Mouse (Mus musculus) heart, postnatal 36 days (tissue): ENCODE data around the gene Hoxd12. TPM values are rescaled to one million over a fixed set of nuclear protein-coding genes. Genes with fewer than 3 reads are reported as not detected.
A peak's percentile ranks its signal among the peaks of the same experiment; 100 is the strongest.

Experiments
- DNase-seq, 2 experiments: peaks; one replicate each; pipeline ENCODE4 v3.0.0; 2021 to 2022
- intact Hi-C: fragments of 180-260 bp; cut with DNase I; formaldehyde crosslinking; loops from one replicate; pipeline ENCODE4 v1.15.1; 2025
- total RNA-seq, 2 experiments: library from RNA; stranded (reverse); gene quantifications; 2 replicates each; pipeline ENCODE4 v1.2.3; 2021

The Hoxd12 gene
- not detected for total RNA-seq

GRCm38 (mm10) chr2:74674881-74675665, at the start of gene Hoxd12:
Hoxd12 (plus strand) TSS chr2:74675013.
- no peak for DNase-seq
- intact Hi-C loops, result loop anchor here (5.0 kb wide), 2 partner anchors 608 to 1093 kb away; partner anchors contain the start of gene Chrna1

GRCm38 (mm10) chr2:74635412-74635811, 39.4 kb upstream of the Hoxd12 start:
- intact Hi-C loops, result no loop called here

DNA sequence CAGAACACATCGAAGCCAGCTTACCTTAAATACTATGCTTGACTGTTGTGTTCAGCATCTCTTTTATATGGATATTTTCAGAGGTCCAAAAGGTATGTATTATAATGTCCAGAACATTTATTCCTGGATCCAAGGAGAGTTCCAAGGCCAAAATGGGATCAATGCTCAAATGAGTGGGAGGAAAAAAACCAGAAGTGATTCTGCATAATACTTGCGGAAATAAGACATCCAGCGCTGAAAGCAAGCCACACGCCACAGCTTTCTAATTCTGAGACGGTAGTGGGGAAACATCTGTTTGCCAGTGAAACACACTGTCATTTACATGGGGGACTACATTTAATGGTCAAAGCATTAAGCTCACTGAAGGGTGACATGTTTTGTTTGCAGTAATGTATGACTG, 32.4 kb upstream of the Hoxd12 start:
- DNase-seq, result no peak
- intact Hi-C loops, result no loop called here

More at GRCm38 (mm10) chr2:74635412-74635811, 39.4 kb upstream of the Hoxd12 start:
- DNase-seq, result no peak

DNA sequence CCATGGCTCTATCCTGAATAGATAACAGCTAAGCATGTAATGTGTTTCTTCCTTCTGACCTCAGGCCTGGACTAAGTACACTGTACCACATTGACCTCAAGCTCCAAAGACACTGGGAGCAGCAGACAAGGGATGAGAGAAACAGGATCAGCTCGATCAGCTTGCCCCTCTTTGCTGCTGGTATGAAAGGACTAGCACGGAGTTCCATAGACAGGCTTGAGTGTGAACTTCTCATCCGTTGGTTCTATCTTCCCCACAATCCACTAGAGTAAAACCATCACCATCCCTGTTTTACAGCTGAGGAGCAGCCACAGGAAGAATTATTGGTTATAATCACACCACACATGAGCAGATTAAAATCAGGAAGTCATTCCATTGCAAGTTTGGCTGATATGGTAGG, 29.2 kb upstream of the Hoxd12 start:
- DNase-seq, result no peak
- intact Hi-C loops, result no loop called here

GRCm38 (mm10) chr2:74647082-74647864, 27.5 kb upstream of the Hoxd12 start:
- no peak for DNase-seq
- intact Hi-C loops, result no loop called here

DNA sequence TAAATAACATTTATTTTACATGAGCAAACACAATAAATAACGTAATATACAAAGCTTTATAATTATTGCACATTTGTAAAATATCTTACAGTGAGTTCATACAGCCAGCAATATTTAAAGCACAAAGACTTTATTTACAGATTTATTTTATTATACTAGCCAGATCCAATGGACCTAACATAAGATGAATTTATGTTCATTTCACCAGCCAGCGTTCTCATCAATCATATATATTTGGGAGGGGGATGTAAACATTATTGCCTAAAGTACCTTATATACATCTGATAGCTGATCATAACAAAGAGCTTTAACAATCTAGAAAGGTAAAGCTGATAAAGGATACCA, 21.8 kb upstream of the Hoxd12 start:
- DNase-seq, result no peak
- intact Hi-C loops, result loop anchor here (5.0 kb wide), 1 partner anchor 84 kb away; no protein-coding TSS in a partner anchor

GRCm38 (mm10) chr2:74653781-74654535, 20.9 kb upstream of the Hoxd12 start:
- DNase-seq, result no peak
- intact Hi-C loops, result loop anchor here (5.0 kb wide), 1 partner anchor 83 kb away; no protein-coding TSS in a partner anchor

DNA sequence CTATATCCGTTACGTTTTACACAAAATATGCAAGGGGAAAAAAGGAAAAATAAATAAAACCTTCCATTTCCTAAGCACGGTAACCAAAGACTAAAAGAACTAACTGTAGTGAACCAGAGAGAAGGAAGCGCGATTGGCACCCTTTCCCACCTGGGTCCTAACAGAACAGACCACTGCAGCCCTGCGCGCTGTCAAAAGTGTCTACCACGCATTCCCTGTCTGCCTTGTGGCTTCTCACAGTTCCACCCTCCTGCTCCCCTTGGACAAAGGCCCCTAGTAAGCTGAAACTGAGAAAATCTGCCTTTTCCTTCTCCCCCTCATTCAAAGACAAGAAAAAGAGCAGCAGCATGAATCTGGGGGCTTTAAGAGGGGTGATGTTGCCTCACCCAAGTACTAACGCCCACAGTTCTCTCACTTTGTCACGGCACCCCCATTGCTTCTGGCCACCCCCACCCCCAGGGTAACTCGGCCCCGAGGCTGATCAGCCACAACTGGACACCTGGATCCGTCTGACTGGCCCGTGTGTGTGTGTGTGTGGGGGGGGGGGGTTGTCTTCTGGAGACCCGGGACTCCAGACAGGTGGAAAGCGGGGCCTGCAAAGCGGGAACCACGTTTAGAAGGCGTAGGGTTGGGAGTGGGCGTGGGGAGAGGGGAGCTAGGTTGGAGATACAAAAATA, 19.9 kb upstream of the Hoxd12 start:
- DNase-seq, result no peak
- intact Hi-C loops, result loop anchor here (5.0 kb wide), 1 partner anchor 82 kb away; no protein-coding TSS in a partner anchor

DNA sequence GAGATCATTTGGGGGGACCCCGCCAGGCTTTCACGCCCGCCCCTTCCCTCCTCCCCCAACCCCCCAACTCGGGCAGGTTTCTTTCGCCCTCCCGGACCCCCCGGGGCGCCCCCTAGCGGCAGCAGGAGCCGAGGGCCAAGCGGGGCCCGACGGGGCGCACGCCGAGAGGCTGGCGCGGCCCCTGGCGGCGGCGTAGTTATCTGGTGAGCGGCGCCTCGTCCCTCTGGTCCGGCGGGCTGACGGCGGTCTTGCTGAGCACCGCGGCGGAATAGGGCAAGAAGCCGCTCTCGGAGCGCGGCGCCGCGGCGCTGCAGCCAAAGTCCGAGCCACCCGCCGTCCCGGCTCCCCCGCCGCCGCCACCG, 19.4 kb upstream of the Hoxd12 start:
- no peak for DNase-seq
- intact Hi-C loops, result no loop called here

DNA sequence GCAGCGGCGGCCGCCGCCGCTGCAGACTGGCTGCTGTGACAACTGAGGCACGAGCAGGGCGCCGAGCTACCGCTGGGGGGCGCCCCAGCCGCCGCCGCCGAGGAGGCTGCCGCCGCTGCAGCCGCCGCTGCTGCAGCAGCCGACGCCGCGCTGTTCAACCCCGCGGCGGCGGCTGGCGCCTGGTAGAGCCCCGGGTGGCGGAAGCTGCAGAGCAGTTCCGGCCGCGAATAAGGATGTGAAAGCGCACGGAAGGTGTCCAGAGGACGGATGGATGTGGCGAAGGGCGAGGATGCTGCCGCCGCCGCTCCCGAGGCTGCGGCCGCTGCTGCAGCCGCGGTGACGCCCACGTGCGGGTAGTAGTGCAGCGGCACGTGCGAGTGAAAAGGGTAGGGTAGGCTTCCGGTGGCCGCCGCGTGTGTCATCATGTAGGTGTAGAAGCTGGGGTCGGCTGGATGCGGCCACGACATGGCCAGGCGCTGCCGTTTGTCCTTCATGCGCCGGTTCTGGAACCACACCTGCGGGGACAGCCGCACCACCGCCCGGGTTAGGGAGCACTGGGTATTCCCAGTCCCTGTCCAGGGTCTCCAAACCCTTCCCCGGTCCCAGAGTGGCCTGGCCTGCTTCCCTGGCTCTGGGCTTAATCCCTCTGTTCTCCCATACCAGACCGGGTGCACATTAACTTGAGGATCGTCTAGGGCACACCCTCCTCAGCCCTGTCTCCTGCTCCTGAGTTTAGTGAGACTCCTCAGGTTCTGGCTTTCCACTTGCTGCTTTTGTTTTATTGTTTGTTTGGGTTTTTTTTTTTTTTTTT, 18.8 kb upstream of the Hoxd12 start:
- DNase-seq, result no peak
- intact Hi-C loops, result no loop called here

DNA sequence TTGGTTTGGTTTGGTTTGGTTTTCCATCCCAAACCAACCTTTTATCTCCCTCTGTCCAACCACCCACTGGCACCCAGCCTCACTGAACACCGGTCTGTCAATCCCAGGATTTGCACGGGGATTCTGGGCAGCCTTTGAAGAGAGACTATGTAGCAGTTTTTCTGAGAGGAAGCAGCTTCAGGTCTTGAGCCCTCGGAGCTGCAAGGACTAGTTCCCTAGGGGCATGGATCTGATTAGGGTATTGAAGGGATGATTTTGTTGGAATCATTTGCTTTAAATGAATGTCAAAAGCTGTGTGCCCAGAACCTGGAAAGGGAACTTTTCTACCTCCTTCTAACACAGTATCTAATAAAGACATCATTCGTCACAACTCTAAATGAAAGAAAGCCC, 18.2 kb upstream of the Hoxd12 start:
- intact Hi-C loops, result no loop called here

GRCm38 (mm10) chr2:74657251-74658023, 17.4 kb upstream of the Hoxd12 start:
- intact Hi-C loops, result no loop called here
- DNase-seq, result peak in 1 of 2 experiments; percentile 46

More for the DNA sequence above, 18.2 kb upstream of the Hoxd12 start:
- no peak for DNase-seq

GRCm38 (mm10) chr2:74658024-74658666, 16.7 kb upstream of the Hoxd12 start:
- intact Hi-C loops, result no loop called here

DNA sequence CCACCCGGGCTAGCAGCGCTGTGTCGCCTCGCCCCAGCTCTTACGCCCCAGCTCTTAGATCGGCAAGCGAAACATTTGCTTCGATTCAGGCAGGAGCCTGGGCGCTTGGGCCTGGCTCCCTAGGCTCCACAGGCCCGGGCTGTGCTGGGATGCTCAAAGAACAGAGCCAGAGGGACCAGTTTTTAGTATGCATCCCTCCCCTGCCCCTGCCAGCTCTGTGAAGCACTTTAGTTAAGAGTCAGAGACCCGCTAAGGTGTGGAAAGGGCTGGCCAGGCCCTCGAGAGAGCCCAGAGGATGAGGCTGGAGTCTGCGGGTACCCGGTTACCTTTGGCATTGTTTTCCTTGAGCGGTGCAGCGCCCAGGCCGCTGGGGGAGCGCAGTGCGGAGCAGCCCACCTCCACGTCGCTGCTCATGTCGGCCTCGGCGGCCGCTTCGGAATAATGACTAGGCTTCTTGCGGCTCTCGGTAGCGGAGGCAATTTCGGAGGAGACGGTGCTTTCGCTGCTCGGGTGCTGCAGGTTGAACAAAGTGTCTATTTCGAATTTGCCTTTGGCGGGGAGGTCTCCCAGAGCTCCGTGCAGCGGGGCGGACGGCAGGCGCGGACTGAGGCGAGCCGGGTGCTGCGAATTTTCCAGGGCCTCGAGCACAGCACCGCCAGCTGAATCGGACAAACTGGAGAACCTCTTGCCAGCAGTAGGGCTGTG, 16.0 kb upstream of the Hoxd12 start:
- DNase-seq, result no peak
- intact Hi-C loops, result no loop called here

More at GRCm38 (mm10) chr2:74658024-74658666, 16.7 kb upstream of the Hoxd12 start:
- DNase-seq, result no peak

DNA sequence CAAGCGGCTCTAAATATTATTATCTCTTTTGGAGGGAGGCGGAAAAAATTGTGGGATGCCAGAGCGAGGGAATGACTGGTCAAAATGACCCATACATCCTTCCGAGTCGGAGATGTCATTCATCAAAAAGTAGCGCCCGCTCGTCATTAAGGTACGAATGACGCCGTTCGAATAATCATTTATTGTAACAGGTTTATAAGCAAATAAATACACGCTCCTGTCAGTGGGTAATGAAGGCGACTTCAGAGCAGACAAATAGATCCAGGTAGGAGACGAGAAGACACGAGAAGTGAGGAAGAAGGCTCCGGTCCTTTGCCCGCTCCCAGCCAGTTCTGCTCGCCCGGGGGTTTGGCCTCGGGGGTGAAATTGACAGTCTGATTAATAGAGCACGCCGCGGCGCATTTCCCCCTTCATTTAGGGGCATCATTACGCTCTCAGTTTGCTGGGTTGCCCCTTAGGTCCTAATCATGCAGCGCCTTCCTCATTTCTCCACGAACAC, 15.3 kb upstream of the Hoxd12 start, which contains the start of gene Evx2:
Evx2 (minus strand) TSS at position 51 of the 499 bp plus-strand sequence.
- intact Hi-C loops, result loop anchor here (2.0 to 5.0 kb wide), 2 partner anchors 82 to 359 kb away; partner anchors contain the start of gene Lnpk
- no peak for DNase-seq

DNA sequence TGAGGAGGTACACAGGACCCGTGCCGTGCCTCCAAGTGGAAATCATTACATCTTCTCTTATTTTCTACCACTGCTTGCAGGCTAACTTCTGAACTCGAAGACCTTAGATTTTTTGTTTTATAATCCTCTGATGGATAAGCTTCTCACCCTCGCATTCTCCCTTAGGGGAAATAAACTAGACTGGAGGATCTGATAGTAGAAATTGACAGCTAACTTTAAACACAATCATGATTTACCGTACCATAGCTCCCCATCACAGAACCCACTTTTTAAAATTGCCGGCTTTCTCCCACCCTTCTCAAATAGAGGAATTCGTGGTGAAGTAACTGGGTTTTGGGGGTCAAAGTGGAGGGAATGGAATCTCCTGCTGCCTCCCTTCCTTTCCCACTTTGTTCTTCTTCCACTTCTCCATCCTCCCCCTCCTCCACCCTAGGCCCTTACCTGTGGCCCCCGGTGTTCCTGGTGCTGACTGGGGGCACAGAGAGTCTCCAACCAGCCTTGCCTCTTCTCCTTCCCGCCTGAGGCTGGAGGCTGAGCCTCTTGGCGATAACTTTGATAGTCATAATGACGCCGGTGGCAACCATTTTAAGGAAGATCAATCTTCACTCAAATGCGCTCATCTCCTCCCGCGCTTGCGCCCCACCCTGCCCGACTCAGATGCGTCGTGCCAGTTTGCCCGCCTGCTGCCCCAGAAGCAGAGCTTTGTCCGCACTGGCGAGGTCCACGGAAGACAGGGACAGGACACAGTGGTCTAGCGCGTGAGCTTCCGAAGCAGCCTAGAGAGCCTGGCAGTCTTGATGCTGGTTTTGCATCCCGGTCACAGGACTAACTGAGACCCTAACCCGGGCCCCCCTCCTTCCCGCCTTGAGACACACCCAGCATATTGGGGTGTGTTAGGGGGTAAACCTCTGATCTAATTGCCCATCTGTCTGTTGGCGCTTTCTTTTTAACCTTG, 14.1 kb upstream of the Hoxd12 start:
- intact Hi-C loops, result loop anchor here (2.0 to 5.0 kb wide), 2 partner anchors 83 to 360 kb away; partner anchors contain the start of gene Lnpk
- no peak for DNase-seq
